Mouse (Mus musculus) olfactory bulb, adult 2 months (tissue): ENCODE measurements around the gene Gdpd1.
A peak's percentile ranks its signal among the peaks of the same experiment; 100 is the strongest.

Experiments used
- CTCF ChIP-seq: fragments of 200-500 bp; IDR thresholded peaks from 2 replicates; pipeline ENCODE4 v1.5.1; 2012; ENCODE audit warnings: low read depth, mild to moderate bottlenecking, low read length, moderate library complexity; ENCODE audit not compliant: insufficient read depth
- POLR2A ChIP-seq: fragments of 200-500 bp; IDR thresholded peaks from 2 replicates; pipeline ENCODE4 v1.6.1; 2012; ENCODE audit warnings: mild to moderate bottlenecking, low read depth, low read length, moderate library complexity; ENCODE audit not compliant: insufficient read depth

- no peak for TF ChIP-seq CTCF
- TF ChIP-seq POLR2A, result peak; percentile 68
These were observed 12.6 kb upstream of the Gdpd1 start, which contains the start of gene Smg8 for GRCm38 (mm10) chr11:87086290-87086984.
